Mouse (Mus musculus): ENCODE measurements at regions not wholly inside any gene's neighbourhood (a gene's known extent, or its start where the extent isn't known, plus 50 kb on each side); places are given as distances from the start of the nearest gene placed in this dataset.

- DNase-seq = no peak
These were observed 87.1 kb downstream of the Ankrd50 start for GRCm38 (mm10) chr3:38397615-38397956.

GRCm38 (mm10) chr3:38396760-38397614, 87.7 kb downstream of the Ankrd50 start:
- DNase-seq = no peak

- DNase-seq = no peak
These were observed 90.3 kb downstream of the Ankrd50 start for GRCm38 (mm10) chr3:38394308-38394707.

GRCm38 (mm10) chr3:38389647-38390046, 95.0 kb downstream of the Ankrd50 start:
- DNase-seq = no peak

GRCm38 (mm10) chr3:38388961-38389360, 95.7 kb downstream of the Ankrd50 start:
- no peak for DNase-seq

GRCm38 (mm10) chr3:38382743-38383142, 101.9 kb downstream of the Ankrd50 start:
- DNase-seq = no peak

GRCm38 (mm10) chr3:38381623-38382022, 103.0 kb downstream of the Ankrd50 start:
- no peak for DNase-seq

GRCm38 (mm10) chr3:38373690-38374089, 111.0 kb downstream of the Ankrd50 start:
- DNase-seq = no peak

- DNase-seq = no peak
These were observed 112.9 kb downstream of the Ankrd50 start for GRCm38 (mm10) chr3:38371702-38372101.

- no peak for DNase-seq
These were observed 120.8 kb downstream of the Ankrd50 start for GRCm38 (mm10) chr3:38363888-38364287.

- DNase-seq = no peak
These were observed 123.2 kb downstream of the Ankrd50 start for GRCm38 (mm10) chr3:38361411-38361810.

- no peak for DNase-seq
These were observed 123.7 kb downstream of the Ankrd50 start for GRCm38 (mm10) chr3:38360974-38361373.

GRCm38 (mm10) chr3:38360421-38360921, 124.2 kb downstream of the Ankrd50 start:
- no peak for DNase-seq

GRCm38 (mm10) chr3:38357905-38358491, 126.6 kb downstream of the Ankrd50 start:
- no peak for DNase-seq

GRCm38 (mm10) chr3:38344283-38344682, 140.4 kb downstream of the Ankrd50 start:
- no peak for DNase-seq

- DNase-seq = no peak
These were observed 143.0 kb downstream of the Ankrd50 start for GRCm38 (mm10) chr3:38341666-38342065.

GRCm38 (mm10) chr3:38333321-38333910, 151.2 kb downstream of the Ankrd50 start:
- no peak for DNase-seq

- DNase-seq = no peak
These were observed 153.5 kb downstream of the Ankrd50 start for GRCm38 (mm10) chr3:38331169-38331568.

GRCm38 (mm10) chr3:38327286-38327685, 157.4 kb downstream of the Ankrd50 start:
- no peak for DNase-seq

GRCm38 (mm10) chr3:38326211-38326610, 158.4 kb downstream of the Ankrd50 start:
- no peak for DNase-seq

GRCm38 (mm10) chr3:38324663-38325062, 160.0 kb downstream of the Ankrd50 start:
- DNase-seq = no peak

- no peak for DNase-seq
These were observed 162.2 kb downstream of the Ankrd50 start for GRCm38 (mm10) chr3:38322426-38322825.

- no peak for DNase-seq
These were observed 163.0 kb downstream of the Ankrd50 start for GRCm38 (mm10) chr3:38321620-38322019.

- DNase-seq = no peak
These were observed 163.6 kb downstream of the Ankrd50 start for GRCm38 (mm10) chr3:38320998-38321397.
